Mouse (Mus musculus): ENCODE measurements at regions not wholly inside any gene's neighbourhood (a gene's known extent, or its start where the extent isn't known, plus 50 kb on each side); places are given as distances from the start of the nearest gene placed in this dataset.

GRCm38 (mm10) chr17:47282476-47282875 lies 86.2 kb upstream of the Mrps10 start:
- H3K9ac ChIP-seq (ENCODE audit: insufficient read depth, low read depth) = no peak overlapping the region
- no peak overlapping the region for H3K4me2 ChIP-seq (ENCODE audit: insufficient read depth, low read depth, poor library complexity, severe bottlenecking)
- H3K4me3 ChIP-seq (replicated peaks in 1 of 3; ENCODE audit: low read depth in 2 of 3, low read length in 2 of 3, poor library complexity in 1 of 3) = no peak overlapping the region
- no peak for DNase-seq (ENCODE audit: extremely low read depth)
- H3K27ac ChIP-seq (ENCODE audit: insufficient read depth, low read depth) = no peak overlapping the region
- peaks cover 0 to 11% of the 10 kb centered on the region in 2 experiments for H3K36me3 ChIP-seq (replicated peaks in 1 of 2; ENCODE audit: control insufficient read depth in 1 of 2, insufficient read depth in 1 of 2, low read length in 1 of 2)
- H3K27me3 ChIP-seq (replicated peaks) = no peaks in the 10 kb centered on the region
- in situ Hi-C loops (cut with MboI; ENCODE audit: low pct_ligation_motif_present, low pct_unique_long_range_greater_than_20kb, low sequenced_read_pairs) = no loop called here
- peaks cover 0 to 8% of the 10 kb centered on the region in 2 experiments; a peak in 1 of 4 replicates for H3K4me1 ChIP-seq (ENCODE audit: control insufficient read depth in 1 of 2, insufficient read depth in 2 of 2)
- H3K9me3 ChIP-seq (replicated peaks; ENCODE audit: low read length) = no peaks in the 10 kb centered on the region
- no peaks in the 10 kb centered on the region for H3K79me2 ChIP-seq (replicated peaks; ENCODE audit: control insufficient read depth, extremely low read depth, insufficient read depth, poor library complexity, severe bottlenecking)
- TF ChIP-seq MAX (IDR thresholded peaks at IDR 0.05; ENCODE audit: low read length) (no peak), ZKSCAN1 (IDR thresholded peaks at IDR 0.05; ENCODE audit: borderline replicate concordance, low read depth, low read length) (no peak), CHD2 (IDR thresholded peaks at IDR 0.05; ENCODE audit: low read length) (no peak), ELF1 (IDR thresholded peaks at IDR 0.05; ENCODE audit: low read depth, low read length) (no peak), TCF12 (IDR thresholded peaks at IDR 0.05; ENCODE audit: low read depth, low read length) (no peak), ZNF384 (IDR thresholded peaks at IDR 0.05; ENCODE audit: low read depth, low read length) (no peak), JUN (IDR thresholded peaks at IDR 0.05; ENCODE audit: insufficient read depth, low read depth, low read length) (no peak), NRF1 (IDR thresholded peaks at IDR 0.05; ENCODE audit: low read depth, low read length) (no peak), POLR2AphosphoS2 (IDR thresholded peaks at IDR 0.05; ENCODE audit: low read depth, low read length) (no peak)
- dilution Hi-C loops (cut with MboI; ENCODE audit: extremely low pct_ligation_motif_present, extremely low pct_unique_long_range_greater_than_20kb, low sequenced_read_pairs) = no loop called here

- Histone ChIP-seq H3K4me2 (ENCODE audit: insufficient read depth, low read depth, poor library complexity, severe bottlenecking) (no peak overlapping the region), H3K4me1 (ENCODE audit: control insufficient read depth in 1 of 2, insufficient read depth in 2 of 2) (peaks cover 0 to 10% of the 10 kb centered on the region in 2 experiments; a peak in 2 of 4 replicates), H3K79me2 (replicated peaks; ENCODE audit: control insufficient read depth, extremely low read depth, insufficient read depth, poor library complexity, severe bottlenecking) (no peaks in the 10 kb centered on the region), H3K9me3 (replicated peaks; ENCODE audit: low read length) (peaks cover 7% of the 10 kb centered on the region), H3K4me3 (replicated peaks in 1 of 3; ENCODE audit: low read depth in 2 of 3, low read length in 2 of 3, poor library complexity in 1 of 3) (no peak overlapping the region), H3K36me3 (replicated peaks in 1 of 2; ENCODE audit: control insufficient read depth in 1 of 2, insufficient read depth in 1 of 2, low read length in 1 of 2) (peaks cover 0 to 7% of the 10 kb centered on the region in 2 experiments), H3K27ac (ENCODE audit: insufficient read depth, low read depth) (no peak overlapping the region), H3K27me3 (replicated peaks) (no peaks in the 10 kb centered on the region), H3K9ac (ENCODE audit: insufficient read depth, low read depth) (no peak overlapping the region)
- TF ChIP-seq MYC (IDR thresholded peaks at IDR 0.05; ENCODE audit: low read depth, low read length) = no peak
- TF ChIP-seq MEF2A (IDR thresholded peaks at IDR 0.05; ENCODE audit: borderline replicate concordance, low read depth, low read length) = no peak
- TF ChIP-seq MAZ (IDR thresholded peaks at IDR 0.05; ENCODE audit: low read depth, low read length) = no peak
- TF ChIP-seq CTCF (conservative IDR thresholded peaks at IDR 0.05 in 1 of 2, IDR thresholded peaks at IDR 0.05 in 1 of 2; ENCODE audit: low read depth in 2 of 2, low read length in 2 of 2) = no peak
- TF ChIP-seq NRF1 (IDR thresholded peaks at IDR 0.05; ENCODE audit: low read depth, low read length) = no peak
- no peak for TF ChIP-seq POLR2A (IDR thresholded peaks at IDR 0.05; ENCODE audit: low read depth, low read length)
- TF ChIP-seq PAX5 (IDR thresholded peaks at IDR 0.05; ENCODE audit: low read length) = no peak
- TF ChIP-seq ELF1 (IDR thresholded peaks at IDR 0.05; ENCODE audit: low read depth, low read length) = no peak
- TF ChIP-seq UBTF (IDR thresholded peaks at IDR 0.05; ENCODE audit: low read depth, low read length) = no peak
- TF ChIP-seq CHD1 (IDR thresholded peaks at IDR 0.05; ENCODE audit: low read depth, low read length) = no peak
- TF ChIP-seq SIN3A (IDR thresholded peaks at IDR 0.05; ENCODE audit: low read length) = no peak
- TF ChIP-seq ZKSCAN1 (IDR thresholded peaks at IDR 0.05; ENCODE audit: borderline replicate concordance, low read depth, low read length) = no peak
- no peak for TF ChIP-seq MAFK (IDR thresholded peaks at IDR 0.05; ENCODE audit: insufficient replicate concordance, low read length)
- no peak for TF ChIP-seq JUND (conservative IDR thresholded peaks at IDR 0.05; ENCODE audit: low read depth, low read length)
- no peak for TF ChIP-seq IRF4 (IDR thresholded peaks at IDR 0.05; ENCODE audit: low read depth, low read length)
- no peak for TF ChIP-seq E2F4 (IDR thresholded peaks at IDR 0.05; ENCODE audit: insufficient replicate concordance, low read depth, low read length)
- TF ChIP-seq ETS1 (conservative IDR thresholded peaks at IDR 0.05; ENCODE audit: low read depth, low read length) = no peak
- no peak for TF ChIP-seq BHLHE40 (IDR thresholded peaks at IDR 0.05; ENCODE audit: low read depth, low read length)
- TF ChIP-seq USF1 (IDR thresholded peaks at IDR 0.05; ENCODE audit: low read depth, low read length) = no peak
- TF ChIP-seq ZNF384 (IDR thresholded peaks at IDR 0.05; ENCODE audit: low read depth, low read length) = no peak
- no peak for DNase-seq (ENCODE audit: extremely low read depth)
- dilution Hi-C loops (cut with MboI; ENCODE audit: extremely low pct_ligation_motif_present, extremely low pct_unique_long_range_greater_than_20kb, low sequenced_read_pairs) = no loop called here
- in situ Hi-C loops (cut with MboI; ENCODE audit: low pct_ligation_motif_present, low pct_unique_long_range_greater_than_20kb, low sequenced_read_pairs) = no loop called here
Measured at GRCm38 (mm10) chr17:47277890-47278289, 90.8 kb upstream of the Mrps10 start.

Measured in CH12.LX (cell line).